ENCODE assay signal across 12 mouse cellular contexts in the genomic region with DNA sequence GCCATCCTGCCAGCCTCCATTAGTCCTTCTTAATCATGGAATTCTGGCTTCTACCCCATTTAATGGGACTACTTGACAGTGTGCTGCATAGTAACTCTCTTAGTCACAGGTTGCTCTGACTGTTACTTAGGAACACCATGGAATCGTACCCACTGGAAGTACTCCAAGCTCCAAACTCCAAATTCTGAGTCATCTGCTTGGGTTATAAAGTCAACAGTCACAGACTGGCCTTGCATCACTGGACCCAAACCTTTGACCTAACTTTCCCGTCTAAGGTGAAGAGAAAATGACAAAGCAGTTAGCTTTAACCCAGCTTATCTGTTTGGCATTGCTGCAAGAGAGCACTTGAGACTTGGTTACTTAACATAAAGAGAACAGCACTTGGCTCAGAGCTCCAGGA.
A peak's percentile ranks its signal among the peaks of the same experiment; 100 is the strongest.
DNase-seq lines count a peak whose midpoint lies in the region; ATAC-seq and TF ChIP-seq lines count a peak whose summit lies in the region.
"Had no signal": no experiment of that assay in that cellular context is flagged by ENCODE, and none has a peak within 500 bp of the region (broad histone marks: within the 10 kb centered on the region; RNA-seq: fewer than 3 reads in every experiment).

No protein-coding gene starts in this region.

- H3K4me3 ChIP-seq in kidney, embryonic 15.5 days (replicated peaks) = no peak overlapping the region
- no peak overlapping the region for H3K4me3 ChIP-seq in hindbrain, postnatal 0 days (ENCODE audit: low read length)
- H3K4me3 ChIP-seq: embryonic facial prominence, embryonic 15.5 days; hindbrain, embryonic 10.5 days had no signal

- H3K9me3 ChIP-seq in kidney, embryonic 15.5 days (replicated peaks) = no peaks in the 10 kb centered on the region
- no peaks in the 10 kb centered on the region for H3K9me3 ChIP-seq in hindbrain, postnatal 0 days (ENCODE audit: low read length)
- H3K9me3 ChIP-seq: embryonic facial prominence, embryonic 15.5 days; hindbrain, embryonic 10.5 days had no signal

- no peaks in the 10 kb centered on the region for H3K27me3 ChIP-seq in kidney, embryonic 15.5 days
- H3K27me3 ChIP-seq in hindbrain, postnatal 0 days (ENCODE audit: insufficient read depth, low read length) = no peaks in the 10 kb centered on the region
- H3K27me3 ChIP-seq: embryonic facial prominence, embryonic 15.5 days had no signal

- TF ChIP-seq CTCF in hindbrain, postnatal 0 days (IDR thresholded peaks at IDR 0.05; ENCODE audit: low read depth) = no peak

- no peaks in the 10 kb centered on the region for H3K36me3 ChIP-seq in kidney, embryonic 15.5 days
- no peaks in the 10 kb centered on the region for H3K36me3 ChIP-seq in hindbrain, postnatal 0 days (ENCODE audit: insufficient read depth, low read length)
- H3K36me3 ChIP-seq: embryonic facial prominence, embryonic 15.5 days; hindbrain, embryonic 10.5 days had no signal

- H3K4me2 ChIP-seq in kidney, embryonic 15.5 days = no peak overlapping the region
- H3K4me2 ChIP-seq in hindbrain, postnatal 0 days (ENCODE audit: low read depth, low read length) = no peak overlapping the region
- H3K4me2 ChIP-seq: embryonic facial prominence, embryonic 15.5 days had no signal

- ATAC-seq in kidney, embryonic 15.5 days (replicated peaks; ENCODE audit: low FRiP score) = no peak
- ATAC-seq in hindbrain, postnatal 0 days = no peak

- no peak overlapping the region for H3K9ac ChIP-seq in kidney, embryonic 15.5 days
- H3K9ac ChIP-seq in hindbrain, postnatal 0 days (replicated peaks; ENCODE audit: low read length) = no peak overlapping the region
- H3K9ac ChIP-seq: embryonic facial prominence, embryonic 15.5 days had no signal

- H3K27ac ChIP-seq in kidney, embryonic 15.5 days = no peak overlapping the region
- H3K27ac ChIP-seq in hindbrain, postnatal 0 days = no peak overlapping the region
- H3K27ac ChIP-seq: embryonic facial prominence, embryonic 15.5 days; hindbrain, embryonic 10.5 days had no signal

- intact Hi-C loops in heart, postnatal 14 days (cut with DNase I) = no loop called here

- H3K4me1 ChIP-seq in kidney, embryonic 15.5 days = peaks cover 17% of the 10 kb centered on the region; the same call in 1 of the 2 replicates
- no peaks in the 10 kb centered on the region for H3K4me1 ChIP-seq in hindbrain, postnatal 0 days (ENCODE audit: insufficient read depth, low read length)
- H3K4me1 ChIP-seq: embryonic facial prominence, embryonic 15.5 days; hindbrain, embryonic 10.5 days had no signal

- peak; percentile 78 for DNase-seq in kidney, adult 8-10 months
- DNase-seq in adrenal gland, adult 8-10 months = peak; percentile 20
- peak; percentile 19 to 29 for DNase-seq in heart, postnatal 14 days
- DNase-seq in lung, postnatal 36 days = peak; percentile 89
- no peak for DNase-seq in right cerebral cortex, postnatal 4 days
- no peak for DNase-seq in hindbrain, postnatal 0 days (ENCODE audit: low spot score)
- DNase-seq: cerebellum, postnatal 10 days; left cerebral cortex, postnatal 4 days; thymus, adult 18-20 months had no signal

- WGBS in kidney, embryonic 15.5 days = 76% methylated on average over 2 of the region's 2 CpGs
- WGBS in hindbrain, postnatal 0 days = 85% methylated on average over 2 of the region's 2 CpGs

Comparison
In these comparisons a context has a peak if more than half of its experiments do, and no peak if none do; other contexts are left out.
1. DNase-seq: peak in kidney, adult 8-10 months (2 of 2), adrenal gland, adult 8-10 months (single experiment), heart, postnatal 14 days (2 of 2) and lung, postnatal 36 days (single experiment); none in right cerebral cortex, postnatal 4 days (single experiment) and hindbrain, postnatal 0 days (single experiment).